Mouse (Mus musculus): ENCODE measurements at regions not wholly inside any gene's neighbourhood (a gene's known extent, or its start where the extent isn't known, plus 50 kb on each side); places are given as distances from the start of the nearest gene placed in this dataset.

- Histone ChIP-seq H3K27ac (no peak overlapping the region), H3K36me3 (replicated peaks) (no peaks in the 10 kb centered on the region), H3K4me3 (no peak overlapping the region), H3K27me3 (ENCODE audit: poor library complexity, severe bottlenecking) (no peaks in the 10 kb centered on the region), H3K9me3 (no peaks in the 10 kb centered on the region), H3K4me1 (peaks cover 22% of the 10 kb centered on the region)
- DNase-seq (ENCODE audit: extremely low spot score, low spot score), result no peak
- 78% methylated on average over 4 of the region's 4 CpGs for WGBS
These were observed 458.5 kb upstream of the Gm765 start for GRCm38 (mm10) chr6:98801061-98801460.

- no peak overlapping the region for H3K4me3 ChIP-seq
- DNase-seq (ENCODE audit: extremely low spot score, low spot score), result no peak
- no peak overlapping the region for H3K27ac ChIP-seq
- WGBS, result 79% methylated on average over 8 of the region's 8 CpGs
- H3K27me3 ChIP-seq (ENCODE audit: poor library complexity, severe bottlenecking), result no peaks in the 10 kb centered on the region
- H3K9me3 ChIP-seq, result no peaks in the 10 kb centered on the region
- H3K4me1 ChIP-seq, result peaks cover 22% of the 10 kb centered on the region
- H3K36me3 ChIP-seq (replicated peaks), result no peaks in the 10 kb centered on the region
These were observed 457.5 kb upstream of the Gm765 start for GRCm38 (mm10) chr6:98800040-98800439.

GRCm38 (mm10) chr6:98797778-98798177 is 455.2 kb upstream of the Gm765 start:
- H3K4me1 ChIP-seq, result peaks cover 22% of the 10 kb centered on the region
- H3K27me3 ChIP-seq (ENCODE audit: poor library complexity, severe bottlenecking), result no peaks in the 10 kb centered on the region
- H3K36me3 ChIP-seq (replicated peaks), result no peaks in the 10 kb centered on the region
- 91% methylated on average over 3 of the region's 3 CpGs for WGBS
- H3K27ac ChIP-seq, result no peak overlapping the region
- no peaks in the 10 kb centered on the region for H3K9me3 ChIP-seq
- H3K4me3 ChIP-seq, result no peak overlapping the region
- DNase-seq (ENCODE audit: extremely low spot score, low spot score), result no peak

- no peak overlapping the region for H3K27ac ChIP-seq
- no peaks in the 10 kb centered on the region for H3K36me3 ChIP-seq (replicated peaks)
- 88% methylated on average over 6 of the region's 6 CpGs for WGBS
- peaks cover 22% of the 10 kb centered on the region for H3K4me1 ChIP-seq
- H3K27me3 ChIP-seq (ENCODE audit: poor library complexity, severe bottlenecking), result no peaks in the 10 kb centered on the region
- H3K4me3 ChIP-seq, result no peak overlapping the region
- no peak for DNase-seq (ENCODE audit: extremely low spot score, low spot score)
- H3K9me3 ChIP-seq, result no peaks in the 10 kb centered on the region
These were observed 454.8 kb upstream of the Gm765 start for GRCm38 (mm10) chr6:98797373-98797772.

- H3K27me3 ChIP-seq (ENCODE audit: poor library complexity, severe bottlenecking), result no peaks in the 10 kb centered on the region
- H3K27ac ChIP-seq, result no peak overlapping the region
- DNase-seq (ENCODE audit: extremely low spot score, low spot score), result no peak
- 84% methylated on average over 4 of the region's 4 CpGs for WGBS
- no peaks in the 10 kb centered on the region for H3K9me3 ChIP-seq
- no peak overlapping the region for H3K4me3 ChIP-seq
- no peaks in the 10 kb centered on the region for H3K36me3 ChIP-seq (replicated peaks)
- peaks cover 18% of the 10 kb centered on the region for H3K4me1 ChIP-seq
These were observed 454.1 kb upstream of the Gm765 start for GRCm38 (mm10) chr6:98796666-98797065.

- H3K4me1 ChIP-seq, result no peaks in the 10 kb centered on the region
- no peaks in the 10 kb centered on the region for H3K36me3 ChIP-seq (replicated peaks)
- no peak overlapping the region for H3K4me3 ChIP-seq
- 84% methylated on average over 5 of the region's 5 CpGs for WGBS
- no peaks in the 10 kb centered on the region for H3K27me3 ChIP-seq (ENCODE audit: poor library complexity, severe bottlenecking)
- no peak for DNase-seq (ENCODE audit: extremely low spot score, low spot score)
- H3K27ac ChIP-seq, result no peak overlapping the region
- no peaks in the 10 kb centered on the region for H3K9me3 ChIP-seq
These were observed 444.9 kb upstream of the Gm765 start for GRCm38 (mm10) chr6:98787422-98787821.

GRCm38 (mm10) chr6:98782074-98782473 is 439.5 kb upstream of the Gm765 start:
- Histone ChIP-seq H3K27ac (no peak overlapping the region), H3K4me1 (no peaks in the 10 kb centered on the region), H3K9me3 (no peaks in the 10 kb centered on the region), H3K4me3 (no peak overlapping the region), H3K27me3 (ENCODE audit: poor library complexity, severe bottlenecking) (no peaks in the 10 kb centered on the region), H3K36me3 (replicated peaks) (no peaks in the 10 kb centered on the region)
- no peak for DNase-seq (ENCODE audit: extremely low spot score, low spot score)
- WGBS, result 89% methylated on average over 9 of the region's 9 CpGs

- WGBS, result 97% methylated on average over 1 of the region's 1 CpGs
- no peak for DNase-seq (ENCODE audit: extremely low spot score, low spot score)
- H3K27ac ChIP-seq, result no peak overlapping the region
- H3K27me3 ChIP-seq (ENCODE audit: poor library complexity, severe bottlenecking), result peaks cover 6% of the 10 kb centered on the region; the same call in 1 of the 2 replicates
- H3K4me1 ChIP-seq, result no peaks in the 10 kb centered on the region
- H3K36me3 ChIP-seq (replicated peaks), result no peaks in the 10 kb centered on the region
- no peaks in the 10 kb centered on the region for H3K9me3 ChIP-seq
- H3K4me3 ChIP-seq, result no peak overlapping the region
These were observed 433.2 kb upstream of the Gm765 start for GRCm38 (mm10) chr6:98775780-98776179.

- no peaks in the 10 kb centered on the region for H3K36me3 ChIP-seq (replicated peaks)
- H3K27ac ChIP-seq, result no peak overlapping the region
- no peaks in the 10 kb centered on the region for H3K9me3 ChIP-seq
- peaks cover 15% of the 10 kb centered on the region; the same call in 1 of the 2 replicates for H3K4me1 ChIP-seq
- H3K27me3 ChIP-seq (ENCODE audit: poor library complexity, severe bottlenecking), result peaks cover 36% of the 10 kb centered on the region; the same call in 1 of the 2 replicates
- WGBS, result 87% methylated on average over 2 of the region's 2 CpGs
- DNase-seq (ENCODE audit: extremely low spot score, low spot score), result no peak
- no peak overlapping the region for H3K4me3 ChIP-seq
These were observed 427.4 kb upstream of the Gm765 start for GRCm38 (mm10) chr6:98769999-98770398.

- Histone ChIP-seq H3K9me3 (no peaks in the 10 kb centered on the region), H3K27me3 (ENCODE audit: poor library complexity, severe bottlenecking) (peaks cover 36% of the 10 kb centered on the region; the same call in 1 of the 2 replicates), H3K36me3 (replicated peaks) (no peaks in the 10 kb centered on the region), H3K4me1 (peaks cover 15% of the 10 kb centered on the region; the same call in 1 of the 2 replicates), H3K4me3 (no peak overlapping the region), H3K27ac (no peak overlapping the region)
- no peak for DNase-seq (ENCODE audit: extremely low spot score, low spot score)
- WGBS, result 91% methylated on average over 6 of the region's 6 CpGs
These were observed 426.8 kb upstream of the Gm765 start for GRCm38 (mm10) chr6:98769322-98769721.

GRCm38 (mm10) chr6:98767858-98768336 is 425.3 kb upstream of the Gm765 start:
- H3K36me3 ChIP-seq (replicated peaks), result no peaks in the 10 kb centered on the region
- 69% methylated on average over 7 of the region's 7 CpGs for WGBS
- H3K9me3 ChIP-seq, result no peaks in the 10 kb centered on the region
- H3K27ac ChIP-seq, result no peak overlapping the region
- no peak for DNase-seq (ENCODE audit: extremely low spot score, low spot score)
- H3K27me3 ChIP-seq (ENCODE audit: poor library complexity, severe bottlenecking), result peaks cover 36% of the 10 kb centered on the region; the same call in 1 of the 2 replicates
- peaks cover 15% of the 10 kb centered on the region; the same call in 1 of the 2 replicates for H3K4me1 ChIP-seq
- H3K4me3 ChIP-seq, result no peak overlapping the region

- no peaks in the 10 kb centered on the region for H3K27me3 ChIP-seq (ENCODE audit: poor library complexity, severe bottlenecking)
- H3K36me3 ChIP-seq (replicated peaks), result no peaks in the 10 kb centered on the region
- no peak overlapping the region for H3K4me3 ChIP-seq
- H3K4me1 ChIP-seq, result no peaks in the 10 kb centered on the region
- no peak for DNase-seq (ENCODE audit: extremely low spot score, low spot score)
- H3K27ac ChIP-seq, result no peak overlapping the region
- 88% methylated on average over 2 of the region's 2 CpGs for WGBS
- H3K9me3 ChIP-seq, result no peaks in the 10 kb centered on the region
These were observed 411.9 kb upstream of the Gm765 start for GRCm38 (mm10) chr6:98754487-98754886.

- no peaks in the 10 kb centered on the region for H3K27me3 ChIP-seq (ENCODE audit: poor library complexity, severe bottlenecking)
- no peak overlapping the region for H3K4me3 ChIP-seq
- 85% methylated on average over 4 of the region's 4 CpGs for WGBS
- no peak for DNase-seq (ENCODE audit: extremely low spot score, low spot score)
- 0 out of 2 replicates have a peak, but pooled peaks cover 4% of the 10 kb centered on the region for H3K4me1 ChIP-seq
- H3K36me3 ChIP-seq (replicated peaks), result no peaks in the 10 kb centered on the region
- no peaks in the 10 kb centered on the region for H3K9me3 ChIP-seq
- no peak overlapping the region for H3K27ac ChIP-seq
These were observed 406.1 kb upstream of the Gm765 start for GRCm38 (mm10) chr6:98748618-98749017.

- H3K36me3 ChIP-seq (replicated peaks), result no peaks in the 10 kb centered on the region
- no peaks in the 10 kb centered on the region for H3K9me3 ChIP-seq
- WGBS, result 84% methylated on average over 8 of the region's 8 CpGs
- H3K27me3 ChIP-seq (ENCODE audit: poor library complexity, severe bottlenecking), result no peaks in the 10 kb centered on the region
- H3K4me1 ChIP-seq, result 0 out of 2 replicates have a peak, but pooled peaks cover 4% of the 10 kb centered on the region
- no peak overlapping the region for H3K27ac ChIP-seq
- H3K4me3 ChIP-seq, result no peak overlapping the region
- no peak for DNase-seq (ENCODE audit: extremely low spot score, low spot score)
These were observed 404.4 kb upstream of the Gm765 start for GRCm38 (mm10) chr6:98746976-98747375.

All from forebrain, embryonic 10.5 days (tissue).